Mouse (Mus musculus): ENCODE results near the gene Fem1a. TPM values are rescaled to one million over a fixed set of nuclear protein-coding genes. Genes with fewer than 3 reads are reported as not detected.

The Fem1a gene
- polyA plus RNA-seq, 1 experiment from 2014 or later: 21.8 TPM

DNA sequence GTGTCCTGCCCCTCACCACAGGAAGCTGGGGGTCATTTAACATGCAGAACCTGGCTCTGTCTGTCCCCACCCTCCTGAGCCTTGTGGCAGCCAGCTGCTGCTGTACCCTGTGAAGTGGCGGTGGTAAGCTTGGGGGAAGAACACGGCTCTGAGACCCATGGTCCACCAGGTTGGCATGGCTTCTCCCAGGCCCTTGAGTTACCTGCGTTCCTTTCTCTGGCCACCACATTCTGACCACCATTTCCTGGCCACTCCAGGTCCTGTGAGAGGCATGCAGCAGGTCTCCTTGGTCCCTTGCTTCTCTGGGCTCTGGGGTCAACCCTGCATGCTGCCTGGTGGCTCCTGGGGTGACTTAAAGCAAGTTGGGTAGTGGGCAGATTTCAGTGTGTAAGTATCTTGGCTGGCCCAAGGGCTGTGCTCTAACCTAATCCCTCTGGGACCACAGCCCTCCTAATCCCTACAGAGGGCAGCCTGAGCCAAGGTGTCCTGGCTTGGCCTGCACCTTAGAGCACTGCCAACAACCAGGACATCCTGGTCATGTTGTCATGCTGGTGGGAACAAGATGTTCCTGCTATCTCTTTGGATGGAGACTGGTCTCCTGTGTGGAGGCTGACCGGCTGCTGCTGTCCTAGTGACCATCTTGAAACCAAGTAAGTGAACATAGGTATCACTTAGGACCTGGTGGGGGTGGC, 36.1 kb downstream of the Fem1a start, which contains the start of gene Plin3:
Plin3 (minus strand) TSS at position 343 of the 692 bp plus-strand sequence.
- ATAC-seq (ENCODE audit: low FRiP score) (no peak), DNase-seq (ENCODE audit: low spot score) (no peak)
- WGBS: 88% methylated on average over 4 of the region's 4 CpGs
- Histone ChIP-seq H3K36me3 (replicated peaks; ENCODE audit: control insufficient read depth, insufficient read depth) (no peaks in the 10 kb centered on the region), H3K27me3 (ENCODE audit: control insufficient read depth, insufficient read depth, low read length) (no peaks in the 10 kb centered on the region), H3K9ac (no peak within 1 kb of the TSS), H3K9me3 (ENCODE audit: control insufficient read depth, low read length) (no peaks in the 10 kb centered on the region), H3K27ac (peak within 1 kb of the TSS; percentile 49; the same call in 1 of the 2 replicates), H3K4me1 (replicated peaks; ENCODE audit: control insufficient read depth, insufficient read depth, low read length) (0 out of 2 replicates have a peak, but pooled peaks cover 10% of the 10 kb centered on the region), H3K4me2 (replicated peaks) (no peak within 1 kb of the TSS), H3K4me3 (replicated peaks; ENCODE audit: low read length) (no peak within 1 kb of the TSS)

DNA sequence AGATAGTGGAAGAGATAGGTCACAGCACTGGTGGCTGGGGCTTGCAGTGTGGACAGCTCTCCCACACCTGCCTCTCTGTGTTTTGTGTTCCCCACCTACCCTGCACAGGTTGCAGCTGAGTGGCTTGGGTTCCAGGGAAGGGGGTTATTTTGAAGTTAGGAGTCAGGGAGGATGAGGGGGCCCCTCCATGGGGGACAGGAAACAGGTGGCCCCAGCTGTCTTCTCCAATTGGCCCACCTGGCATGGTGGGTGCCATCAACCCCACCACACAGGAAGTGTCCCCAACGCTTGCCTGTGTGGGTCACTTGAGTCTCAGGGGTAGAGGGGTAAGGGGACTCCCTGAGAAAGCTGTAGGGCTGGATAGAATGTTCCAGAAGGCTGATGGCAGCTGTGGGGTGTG, 36.7 kb downstream of the Fem1a start:
- H3K9ac ChIP-seq: no peak overlapping the region
- H3K4me3 ChIP-seq (replicated peaks; ENCODE audit: low read length): no peak overlapping the region
- 95% methylated on average over 1 of the region's 1 CpGs for WGBS
- H3K27me3 ChIP-seq (ENCODE audit: control insufficient read depth, insufficient read depth, low read length): no peaks in the 10 kb centered on the region
- no peak overlapping the region for H3K4me2 ChIP-seq (replicated peaks)
- ATAC-seq (ENCODE audit: low FRiP score) (no peak), DNase-seq (ENCODE audit: low spot score) (no peak)
- H3K4me1 ChIP-seq (replicated peaks; ENCODE audit: control insufficient read depth, insufficient read depth, low read length): 0 out of 2 replicates have a peak, but pooled peaks cover 5% of the 10 kb centered on the region
- no peak overlapping the region for H3K27ac ChIP-seq
- no peaks in the 10 kb centered on the region for H3K36me3 ChIP-seq (replicated peaks; ENCODE audit: control insufficient read depth, insufficient read depth)
- H3K9me3 ChIP-seq (ENCODE audit: control insufficient read depth, low read length): no peaks in the 10 kb centered on the region

DNA sequence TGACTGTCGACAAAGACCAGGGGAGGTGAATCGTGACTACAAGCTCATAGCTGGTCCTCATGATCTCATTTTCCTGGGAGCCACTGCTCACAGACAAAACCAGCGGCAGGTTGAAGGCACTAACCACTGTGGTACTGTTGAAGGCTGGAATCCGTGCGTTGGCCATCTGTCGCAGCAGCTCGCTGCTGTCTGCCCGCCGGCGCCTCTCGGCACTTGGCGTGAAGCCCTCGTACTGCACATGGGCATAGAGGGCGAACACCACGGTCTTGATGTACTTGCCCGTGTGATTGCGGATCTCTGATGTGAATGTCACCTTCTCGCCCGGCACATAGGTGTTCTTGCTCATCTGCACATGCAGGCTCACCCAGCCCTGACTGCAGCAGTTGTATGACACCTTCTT, 37.6 kb downstream of the Fem1a start:
- no peak for DNase-seq (ENCODE audit: low spot score)
- H3K9ac ChIP-seq: no peak overlapping the region
- no peak for ATAC-seq (ENCODE audit: low FRiP score)
- no peak overlapping the region for H3K4me3 ChIP-seq (replicated peaks; ENCODE audit: low read length)
- H3K27ac ChIP-seq: no peak overlapping the region
- H3K36me3 ChIP-seq (replicated peaks; ENCODE audit: control insufficient read depth, insufficient read depth): no peaks in the 10 kb centered on the region
- H3K9me3 ChIP-seq (ENCODE audit: control insufficient read depth, low read length): no peaks in the 10 kb centered on the region
- no peaks in the 10 kb centered on the region for H3K27me3 ChIP-seq (ENCODE audit: control insufficient read depth, insufficient read depth, low read length)
- 85% methylated on average over 19 of the region's 19 CpGs for WGBS
- no peak overlapping the region for H3K4me2 ChIP-seq (replicated peaks)
- H3K4me1 ChIP-seq (replicated peaks; ENCODE audit: control insufficient read depth, insufficient read depth, low read length): 0 out of 2 replicates have a peak, but pooled peaks cover 1% of the 10 kb centered on the region

DNA sequence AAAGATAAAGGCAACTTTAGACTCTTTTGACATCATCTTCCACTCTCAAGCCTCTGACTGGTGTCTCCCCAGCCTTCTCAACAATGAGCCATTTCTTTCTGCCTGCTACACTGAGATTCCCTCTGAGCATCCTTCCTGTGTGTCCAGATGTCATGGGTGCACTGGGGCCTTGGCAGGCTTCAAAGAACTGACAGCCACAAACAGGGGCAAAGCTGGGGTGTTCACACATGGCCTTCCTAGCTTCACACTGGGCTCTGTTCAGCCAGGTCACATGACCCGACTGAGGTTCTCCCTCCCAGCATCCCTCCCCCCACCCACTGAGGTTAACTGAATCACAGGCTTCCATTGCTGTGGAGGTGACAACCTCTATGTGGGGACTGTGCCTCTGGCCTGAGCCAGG, 39.6 kb downstream of the Fem1a start:
- Histone ChIP-seq H3K36me3 (replicated peaks; ENCODE audit: control insufficient read depth, insufficient read depth) (no peaks in the 10 kb centered on the region), H3K4me2 (replicated peaks) (no peak overlapping the region), H3K9ac (no peak overlapping the region), H3K4me1 (replicated peaks; ENCODE audit: control insufficient read depth, insufficient read depth, low read length) (no peaks in the 10 kb centered on the region), H3K27ac (no peak overlapping the region), H3K4me3 (replicated peaks; ENCODE audit: low read length) (no peak overlapping the region), H3K27me3 (ENCODE audit: control insufficient read depth, insufficient read depth, low read length) (no peaks in the 10 kb centered on the region), H3K9me3 (ENCODE audit: control insufficient read depth, low read length) (no peaks in the 10 kb centered on the region)
- DNase-seq (ENCODE audit: low spot score) (no peak), ATAC-seq (ENCODE audit: low FRiP score) (no peak)
- WGBS: 79% methylated on average over 1 of the region's 1 CpGs

DNA sequence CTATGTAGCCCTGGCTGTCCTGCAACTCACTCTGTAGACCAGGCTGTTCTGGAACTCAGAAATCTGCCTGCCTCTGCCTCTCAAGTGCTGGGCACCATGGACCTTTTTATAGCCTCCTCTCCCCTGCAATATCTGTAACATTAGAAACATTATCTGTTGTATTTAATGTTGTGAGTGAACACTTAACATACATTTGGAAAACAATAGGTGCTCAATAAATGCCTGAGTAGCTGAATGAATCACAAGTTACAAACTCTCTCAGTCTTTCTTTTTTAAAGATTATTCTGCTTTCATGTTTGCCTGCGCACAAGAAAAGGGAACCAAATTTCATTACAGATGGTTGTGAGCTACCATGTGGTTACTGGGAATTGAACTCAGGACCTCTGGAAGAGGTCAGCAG, 41.6 kb downstream of the Fem1a start:
- H3K36me3 ChIP-seq (replicated peaks; ENCODE audit: control insufficient read depth, insufficient read depth): no peaks in the 10 kb centered on the region
- H3K9ac ChIP-seq: no peak overlapping the region
- H3K4me2 ChIP-seq (replicated peaks): no peak overlapping the region
- H3K9me3 ChIP-seq (ENCODE audit: control insufficient read depth, low read length): no peaks in the 10 kb centered on the region
- H3K27me3 ChIP-seq (ENCODE audit: control insufficient read depth, insufficient read depth, low read length): no peaks in the 10 kb centered on the region
- DNase-seq (ENCODE audit: low spot score): no peak
- no peak for ATAC-seq (ENCODE audit: low FRiP score)
- H3K4me3 ChIP-seq (replicated peaks; ENCODE audit: low read length): no peak overlapping the region
- no peaks in the 10 kb centered on the region; the same call in 1 of the 2 replicates for H3K4me1 ChIP-seq (replicated peaks; ENCODE audit: control insufficient read depth, insufficient read depth, low read length)
- no peak overlapping the region for H3K27ac ChIP-seq
- WGBS: 100% methylated on average over 1 of the region's 1 CpGs

DNA sequence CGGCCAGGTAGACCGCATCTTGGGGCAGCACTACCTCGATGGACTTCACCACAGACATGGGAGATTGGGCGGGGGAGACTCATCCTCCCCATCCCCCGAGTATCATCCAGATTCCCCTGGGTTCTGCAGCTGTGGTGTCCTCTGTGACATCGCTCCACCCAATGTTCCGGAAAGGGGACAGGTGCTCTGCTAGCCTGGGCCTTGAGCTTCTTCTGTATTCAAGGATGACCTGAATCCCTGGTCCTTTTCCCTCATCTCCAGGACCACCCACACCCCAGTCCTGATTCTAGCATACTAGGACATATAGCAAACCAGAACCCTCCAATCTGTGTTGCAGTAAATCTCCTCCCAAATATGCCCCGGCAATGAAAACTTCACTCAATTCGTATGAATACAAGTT, 43.6 kb downstream of the Fem1a start, which contains the start of gene Arrdc5:
Arrdc5 (minus strand) TSS at position 101 of the 400 bp plus-strand sequence.
- ATAC-seq (ENCODE audit: low FRiP score): no peak
- Histone ChIP-seq H3K4me3 (replicated peaks; ENCODE audit: low read length) (no peak within 1 kb of the TSS), H3K36me3 (replicated peaks; ENCODE audit: control insufficient read depth, insufficient read depth) (no peaks in the 10 kb centered on the region), H3K27me3 (ENCODE audit: control insufficient read depth, insufficient read depth, low read length) (no peaks in the 10 kb centered on the region; the same call in 1 of the 2 replicates), H3K9ac (no peak within 1 kb of the TSS), H3K4me1 (replicated peaks; ENCODE audit: control insufficient read depth, insufficient read depth, low read length) (peaks cover 7% of the 10 kb centered on the region; the same call in 1 of the 2 replicates), H3K9me3 (ENCODE audit: control insufficient read depth, low read length) (no peaks in the 10 kb centered on the region), H3K27ac (no peak within 1 kb of the TSS), H3K4me2 (replicated peaks) (no peak within 1 kb of the TSS)
- 96% methylated on average over 9 of the region's 9 CpGs for WGBS
- no peak for DNase-seq (ENCODE audit: low spot score)

DNA sequence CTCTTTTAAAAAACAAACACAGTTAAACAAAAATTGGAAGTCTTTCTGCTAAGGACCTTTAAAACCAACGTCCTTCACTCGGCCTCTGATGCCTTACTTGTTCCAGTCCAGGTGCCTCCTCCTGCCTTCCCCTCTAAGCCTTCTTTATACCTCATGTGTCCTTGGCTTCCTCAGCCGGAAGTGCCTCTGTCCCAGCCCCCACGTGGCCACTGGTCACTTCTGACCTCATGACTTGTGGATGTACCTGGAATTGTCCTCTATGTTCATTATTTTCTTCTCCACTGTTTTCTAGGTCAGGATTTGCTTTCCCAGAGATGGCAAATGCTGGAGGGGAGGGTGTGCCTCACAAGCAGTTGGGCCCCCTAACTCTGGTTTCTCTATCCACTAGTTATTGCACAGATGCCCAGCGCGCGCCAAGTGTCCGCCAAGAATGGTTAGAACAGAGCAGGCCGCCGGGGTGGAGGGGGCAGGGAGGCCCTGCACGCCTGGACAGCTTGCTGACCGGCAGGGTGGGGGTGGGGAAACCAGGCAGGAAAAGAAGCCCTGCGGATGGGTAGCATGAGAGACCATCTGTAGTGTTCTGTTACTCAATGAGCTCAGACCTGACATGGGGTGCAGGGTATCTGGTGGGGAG, 45.9 kb downstream of the Fem1a start:
- ATAC-seq (ENCODE audit: low FRiP score): no peak
- peak overlapping the region; percentile 82 for H3K4me2 ChIP-seq (replicated peaks)
- no peak overlapping the region for H3K27ac ChIP-seq
- 22% methylated on average over 13 of the region's 13 CpGs for WGBS
- DNase-seq (ENCODE audit: low spot score): no peak
- H3K4me3 ChIP-seq (replicated peaks; ENCODE audit: low read length): no peak overlapping the region
- peaks cover 7% of the 10 kb centered on the region; the same call in 1 of the 2 replicates for H3K4me1 ChIP-seq (replicated peaks; ENCODE audit: control insufficient read depth, insufficient read depth, low read length)
- H3K9ac ChIP-seq: no peak overlapping the region
- H3K9me3 ChIP-seq (ENCODE audit: control insufficient read depth, low read length): no peaks in the 10 kb centered on the region
- no peaks in the 10 kb centered on the region for H3K36me3 ChIP-seq (replicated peaks; ENCODE audit: control insufficient read depth, insufficient read depth)
- no peaks in the 10 kb centered on the region; the same call in 1 of the 2 replicates for H3K27me3 ChIP-seq (ENCODE audit: control insufficient read depth, insufficient read depth, low read length)

DNA sequence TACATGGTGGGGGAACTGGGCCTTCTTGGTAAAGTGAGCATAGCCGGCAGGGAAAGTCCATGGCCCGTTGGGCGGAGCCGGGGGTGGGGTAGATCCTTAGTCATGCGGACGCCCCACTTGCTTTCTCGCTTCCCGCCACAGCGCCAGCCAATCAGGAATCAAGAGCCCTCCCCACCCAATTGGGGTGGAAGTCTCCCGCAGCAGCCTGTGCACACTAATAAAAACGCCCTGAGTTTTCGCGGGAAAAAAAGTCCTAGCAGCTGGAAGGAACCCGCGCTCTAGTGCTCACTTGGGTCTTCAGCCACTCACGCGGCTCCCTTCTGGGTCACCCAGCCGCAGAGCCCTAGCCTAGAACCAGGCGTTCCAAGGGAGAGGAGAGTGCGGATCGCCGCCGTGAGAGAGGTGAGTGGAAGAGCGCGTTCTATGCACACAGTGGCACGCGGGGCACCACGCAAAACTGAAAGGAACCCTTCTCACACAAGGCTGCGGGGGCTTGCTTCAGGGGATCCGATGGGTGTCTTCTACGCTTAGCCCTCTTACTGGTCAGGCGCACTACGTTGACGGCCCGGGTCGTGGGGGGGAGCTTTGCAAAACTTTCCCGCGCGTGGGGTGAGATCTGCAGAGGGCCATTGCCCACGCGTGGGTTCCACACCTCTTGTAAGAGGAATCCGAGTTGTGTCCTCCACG, 46.7 kb downstream of the Fem1a start, which contains the start of gene Uhrf1:
Uhrf1 (plus strand) TSS at position 162 of the 687 bp plus-strand sequence.
- H3K4me2 ChIP-seq (replicated peaks): peak within 1 kb of the TSS; percentile 82
- peak within 1 kb of the TSS; percentile 80 for H3K4me3 ChIP-seq (replicated peaks; ENCODE audit: low read length)
- H3K27ac ChIP-seq: no peak within 1 kb of the TSS; the same call in 1 of the 2 replicates
- H3K9ac ChIP-seq: peak within 1 kb of the TSS; percentile 61
- ATAC-seq (ENCODE audit: low FRiP score) (peak; percentile 29), DNase-seq (ENCODE audit: low spot score) (peak; percentile 43)
- WGBS: under 1% methylated on average over 43 of the region's 43 CpGs
- H3K27me3 ChIP-seq (ENCODE audit: control insufficient read depth, insufficient read depth, low read length): no peaks in the 10 kb centered on the region; the same call in 1 of the 2 replicates
- no peaks in the 10 kb centered on the region for H3K9me3 ChIP-seq (ENCODE audit: control insufficient read depth, low read length)
- H3K36me3 ChIP-seq (replicated peaks; ENCODE audit: control insufficient read depth, insufficient read depth): no peaks in the 10 kb centered on the region
- H3K4me1 ChIP-seq (replicated peaks; ENCODE audit: control insufficient read depth, insufficient read depth, low read length): peaks cover 7% of the 10 kb centered on the region; the same call in 1 of the 2 replicates

All from hindbrain, embryonic 14.5 days (tissue).